Mouse (Mus musculus) bone marrow, adult 2 months (tissue): ENCODE results near the gene Col6a4. TPM values are rescaled to one million over a fixed set of nuclear protein-coding genes. Genes with fewer than 3 reads are reported as not detected.

Experiments used
- H3K27ac ChIP-seq: fragments of 200-500 bp; 2 replicates; pipeline ENCODE4 v1.5.1; 2012; ENCODE audit warnings: low read depth, mild to moderate bottlenecking, control low read depth, inconsistent platforms, low read length; ENCODE audit not compliant: control insufficient read depth, poor library complexity, insufficient read depth
- H3K4me1 ChIP-seq: fragments of 200-500 bp; 2 replicates; pipeline ENCODE4 v1.6.1; 2011; ENCODE audit warnings: low read length; ENCODE audit not compliant: control insufficient read depth, insufficient read depth
- H3K4me3 ChIP-seq: fragments of 200-500 bp; replicated peaks from 2 replicates; pipeline ENCODE3; 2011; ENCODE audit warnings: mild to moderate bottlenecking, low read depth, low read length, control low read depth; ENCODE audit not compliant: control insufficient read depth
- CTCF ChIP-seq: fragments of 200-500 bp; IDR thresholded peaks from 2 replicates; pipeline ENCODE4 v1.5.1; 2011; ENCODE audit warnings: low read length, control low read depth; ENCODE audit not compliant: control insufficient read depth, insufficient read depth
- POLR2A ChIP-seq: fragments of 200-500 bp; IDR thresholded peaks from 2 replicates; pipeline ENCODE4 v1.6.1; 2011; ENCODE audit warnings: low read depth, mild to moderate bottlenecking, control low read depth, low read length, borderline replicate concordance; ENCODE audit not compliant: control insufficient read depth
- WGBS: fragments of 180-500 bp; shearing (Covaris S2); methylation state at CpG from one replicate; pipeline ENCODE4 v1.1.7; 2018; 5-methylcytosine and 5-hydroxymethylcytosine counted together
- polyA plus RNA-seq: library from polyadenylated mRNA; stranded (reverse); fragments of >200 nt; gene quantifications from 2 replicates; pipeline ENCODE4 v1.2.4, GENCODE M21; 2011; ENCODE audit warnings: low replicate concordance; ENCODE audit not compliant: missing spikeins, insufficient read depth, insufficient read length

The Col6a4 gene
- polyA plus RNA-seq, 1 experiment: not detected

DNA sequence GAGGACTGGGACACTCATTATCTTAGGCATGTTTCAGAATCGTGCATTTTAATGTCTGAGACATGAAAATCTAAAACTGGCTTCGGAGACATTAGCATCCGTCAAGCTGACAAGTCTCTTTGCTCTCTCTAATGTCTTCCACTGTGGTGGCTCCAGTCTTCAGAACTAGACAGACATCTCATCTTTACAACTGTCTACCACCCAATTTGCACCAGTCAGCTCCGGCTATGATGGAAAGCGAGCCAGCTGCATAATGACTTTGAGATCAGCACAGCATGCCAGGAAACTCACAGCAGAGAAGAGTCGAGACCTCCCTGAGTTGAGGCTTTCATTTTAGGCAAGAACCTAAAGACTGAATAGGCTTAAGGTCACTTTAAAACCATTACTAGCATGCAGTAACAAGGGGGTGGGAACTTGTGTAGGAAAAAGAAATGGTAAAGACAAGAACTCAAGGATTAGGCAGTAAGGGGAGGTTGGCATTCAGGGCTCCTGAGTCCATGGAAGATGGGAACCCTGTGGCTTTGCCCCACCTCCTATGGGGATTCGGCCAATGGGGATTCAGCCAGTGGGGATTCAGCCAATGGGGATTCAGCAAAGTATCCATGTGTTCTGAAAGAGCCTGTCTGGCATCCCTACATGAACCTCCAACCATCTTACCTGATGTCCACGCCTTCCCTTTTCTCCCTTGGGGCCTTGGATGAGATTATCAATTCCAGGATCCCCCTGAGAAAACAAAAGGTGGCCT is 56.5 kb downstream of the Col6a4 start:
- WGBS: 80% methylated on average over 8 of the region's 8 CpGs
- Histone ChIP-seq H3K27ac (no peak overlapping the region), H3K4me3 (no peak overlapping the region), H3K4me1 (no peaks in the 10 kb centered on the region)
- TF ChIP-seq POLR2A: no peak
- TF ChIP-seq CTCF: no peak

DNA sequence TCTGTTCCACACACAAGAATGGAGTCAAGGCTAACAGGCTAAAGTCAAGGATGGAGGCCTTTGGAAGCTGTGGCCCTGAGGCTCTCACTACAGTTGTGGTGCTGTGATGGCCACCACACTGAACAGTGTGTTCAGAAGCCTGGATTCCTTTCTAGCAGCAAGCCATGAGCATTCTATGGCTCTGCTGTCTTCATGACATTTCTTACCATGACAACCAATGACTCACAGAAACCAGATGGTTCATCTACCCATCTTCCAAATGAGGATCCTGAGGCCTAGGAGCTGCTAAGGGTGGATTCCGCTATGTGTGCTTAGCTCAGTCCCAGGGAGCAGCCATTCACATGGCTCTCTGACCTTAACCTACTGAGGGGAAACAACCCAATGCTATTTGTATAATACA is 57.3 kb downstream of the Col6a4 start:
- no peak overlapping the region for H3K27ac ChIP-seq
- no peak overlapping the region for H3K4me3 ChIP-seq
- TF ChIP-seq CTCF (no peak), POLR2A (no peak)
- WGBS: 66% methylated on average over 1 of the region's 1 CpGs
- no peaks in the 10 kb centered on the region for H3K4me1 ChIP-seq

DNA sequence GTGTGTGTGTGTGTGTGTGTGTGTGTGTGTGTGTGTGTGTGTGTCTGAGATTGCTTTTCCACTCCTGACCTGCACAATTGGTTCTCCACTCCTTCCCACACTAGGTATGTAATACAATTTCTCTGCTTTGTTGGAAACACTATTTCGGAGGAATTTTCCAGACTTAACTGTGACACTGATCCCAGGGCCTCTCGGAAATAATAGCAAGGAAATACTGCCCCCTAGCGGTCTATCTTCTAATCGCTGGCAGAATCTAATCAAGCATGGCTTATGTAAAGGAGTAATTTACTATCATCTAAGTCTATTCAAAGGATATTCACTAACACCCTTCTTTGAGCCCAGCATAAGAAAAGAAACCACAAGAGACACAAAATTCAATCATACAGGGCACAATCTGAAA is 57.7 kb downstream of the Col6a4 start:
- no peaks in the 10 kb centered on the region for H3K4me1 ChIP-seq
- H3K27ac ChIP-seq: no peak overlapping the region
- H3K4me3 ChIP-seq: no peak overlapping the region
- 12% methylated on average over 4 of the region's 4 CpGs for WGBS
- no peak for TF ChIP-seq POLR2A
- TF ChIP-seq CTCF: no peak

DNA sequence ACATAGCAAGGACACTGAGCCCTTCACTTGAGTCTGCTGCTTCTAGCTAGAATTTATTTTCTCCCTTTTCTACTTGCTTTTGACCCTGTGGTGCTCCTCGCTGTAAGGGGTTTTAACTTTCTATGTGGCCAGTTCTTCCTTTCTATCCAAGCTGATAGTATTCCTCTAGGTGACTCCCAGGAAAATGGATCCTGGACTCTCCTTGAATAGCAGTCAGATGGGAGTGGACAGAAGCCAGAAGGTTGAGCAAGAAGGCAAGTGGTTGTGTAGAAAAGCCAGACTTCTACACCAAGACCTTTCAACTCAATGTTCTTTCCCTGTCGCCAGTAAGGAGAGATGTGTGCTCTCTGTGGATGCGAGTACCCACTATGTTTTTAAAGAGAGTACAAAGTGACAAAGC is 80.9 kb downstream of the Col6a4 start:
- WGBS: 78% methylated on average over 3 of the region's 3 CpGs

DNA sequence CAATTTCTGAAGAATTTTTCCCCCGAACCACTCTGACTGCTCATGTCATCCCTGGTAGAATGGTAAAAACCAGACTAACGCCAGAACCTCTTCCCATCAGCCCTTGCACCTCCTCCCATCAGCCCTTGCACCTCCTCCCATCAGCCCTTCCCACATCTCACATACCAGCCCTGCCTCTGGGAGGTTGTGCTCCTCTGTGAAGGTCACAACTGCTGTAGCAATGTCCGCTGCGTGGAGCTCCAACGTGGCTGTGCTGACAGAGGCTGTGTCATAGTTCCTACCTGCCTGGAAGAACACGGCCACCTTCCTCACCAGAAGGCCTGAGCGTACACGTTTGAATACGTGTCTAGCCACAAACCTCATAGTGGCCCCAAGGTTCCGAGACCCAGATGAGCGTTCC is 83.4 kb downstream of the Col6a4 start:
- H3K4me3 ChIP-seq: no peak overlapping the region
- H3K27ac ChIP-seq: no peak overlapping the region
- no peaks in the 10 kb centered on the region for H3K4me1 ChIP-seq
- TF ChIP-seq POLR2A: no peak
- WGBS: 80% methylated on average over 11 of the region's 11 CpGs

More for the DNA sequence above, 80.9 kb downstream of the Col6a4 start:
- no peak overlapping the region for H3K4me3 ChIP-seq
- H3K4me1 ChIP-seq: no peaks in the 10 kb centered on the region
- no peak overlapping the region for H3K27ac ChIP-seq
- no peak for TF ChIP-seq POLR2A
- no peak for TF ChIP-seq CTCF

DNA sequence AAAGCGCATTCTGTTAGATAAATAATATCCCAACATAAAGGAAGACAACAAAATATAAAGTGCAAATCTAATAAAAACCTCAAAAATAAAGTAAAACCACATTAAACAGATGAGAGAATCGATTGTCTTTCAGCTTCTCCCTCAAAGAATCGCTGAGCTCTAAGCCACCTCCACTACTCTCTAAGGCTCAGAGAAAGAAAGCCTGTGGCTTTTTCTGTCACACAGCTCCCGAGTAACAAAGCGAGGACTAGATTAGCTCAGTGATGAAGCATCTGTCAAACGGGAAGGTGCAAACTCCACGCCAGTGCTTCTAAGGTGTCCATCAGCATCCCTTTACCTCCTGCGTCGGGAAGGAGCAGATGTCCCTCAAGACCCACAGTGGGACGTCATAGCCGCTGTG is 98.6 kb downstream of the Col6a4 start:
- WGBS: 67% methylated on average over 11 of the region's 11 CpGs
- TF ChIP-seq POLR2A: no peak
- no peak for TF ChIP-seq CTCF
- Histone ChIP-seq H3K4me1 (no peaks in the 10 kb centered on the region), H3K4me3 (no peak overlapping the region), H3K27ac (no peak overlapping the region)

DNA sequence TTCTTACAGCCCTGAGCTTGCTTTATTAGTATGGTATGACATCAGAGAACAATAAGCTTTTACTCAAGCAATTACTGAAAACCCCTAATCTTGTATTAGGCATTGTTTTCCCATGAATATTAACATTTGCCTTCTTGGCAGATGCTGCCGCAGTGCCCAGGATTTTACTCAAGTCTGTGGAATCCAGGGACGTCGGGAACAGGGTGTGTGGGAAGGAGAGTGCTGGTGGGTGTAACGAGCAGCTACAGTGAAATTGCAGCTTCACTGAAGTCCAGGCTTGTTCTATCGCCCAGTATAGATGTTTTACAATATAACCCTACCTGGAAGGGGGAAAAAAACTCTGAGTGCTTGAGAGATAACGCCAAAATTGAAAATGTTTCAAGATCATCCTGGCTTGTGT is 104.2 kb downstream of the Col6a4 start:
- Histone ChIP-seq H3K27ac (no peak overlapping the region), H3K4me1 (no peaks in the 10 kb centered on the region), H3K4me3 (no peak overlapping the region)
- TF ChIP-seq CTCF: no peak
- WGBS: 73% methylated on average over 6 of the region's 6 CpGs

DNA sequence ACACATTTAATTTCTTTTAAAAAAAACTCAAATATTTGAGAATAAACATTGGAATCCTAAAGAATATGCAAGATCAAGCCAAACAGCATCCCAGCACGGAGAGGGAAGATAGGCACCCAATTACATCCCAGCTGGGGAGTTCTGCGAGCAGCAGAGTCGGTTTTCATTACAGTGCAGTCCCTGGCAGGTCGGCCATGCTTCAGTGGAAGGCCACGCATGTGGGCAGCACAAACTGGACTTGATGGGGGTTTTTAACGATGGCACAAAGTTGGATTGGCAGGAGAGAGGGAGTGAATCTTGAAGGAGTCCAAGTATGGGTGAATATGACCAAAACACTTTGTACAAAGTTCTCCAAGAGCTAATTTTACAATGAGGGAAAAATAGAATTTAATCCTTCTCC is 106.5 kb downstream of the Col6a4 start:
- Histone ChIP-seq H3K4me3 (no peak overlapping the region), H3K4me1 (no peaks in the 10 kb centered on the region), H3K27ac (no peak overlapping the region)
- no peak for TF ChIP-seq POLR2A
- no peak for TF ChIP-seq CTCF
- 76% methylated on average over 6 of the region's 6 CpGs for WGBS

DNA sequence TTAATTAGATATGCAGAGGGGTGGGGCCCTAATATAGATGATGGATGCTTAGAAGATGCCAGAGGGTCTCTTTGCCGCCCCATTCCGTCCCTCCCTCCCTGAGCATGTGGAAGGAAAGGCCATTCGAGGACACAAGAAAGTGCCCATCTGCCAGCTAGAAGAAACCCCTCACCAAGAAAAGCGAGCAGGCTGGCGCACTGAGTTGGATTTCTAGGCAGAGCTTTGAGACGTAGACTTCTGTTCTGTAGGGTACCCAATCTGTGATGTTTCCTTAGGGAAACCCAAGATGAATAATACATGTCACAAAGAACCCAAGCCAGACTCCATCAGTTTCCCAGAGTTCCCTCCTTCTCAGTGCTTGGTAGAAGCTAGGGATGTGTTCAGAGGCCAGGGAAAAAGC is 107.1 kb downstream of the Col6a4 start:
- no peak overlapping the region for H3K4me3 ChIP-seq
- H3K4me1 ChIP-seq: no peaks in the 10 kb centered on the region
- TF ChIP-seq CTCF (no peak), POLR2A (no peak)
- 80% methylated on average over 6 of the region's 6 CpGs for WGBS
- H3K27ac ChIP-seq: no peak overlapping the region
